Mouse (Mus musculus) ES-E14 (cell line): ENCODE measurements around the gene Satb2.

Experiments used
- HCFC1 ChIP-seq: IDR thresholded peaks from 2 replicates; pipeline ENCODE4 v1.6.1; 2012; ENCODE audit warnings: low read length, inconsistent platforms, borderline replicate concordance; ENCODE audit not compliant: insufficient read depth
- MAFK ChIP-seq: IDR thresholded peaks from 2 replicates; pipeline ENCODE4 v1.6.1; 2014; ENCODE audit warnings: mild to moderate bottlenecking, low read depth, low read length, inconsistent platforms; ENCODE audit not compliant: insufficient read depth
- ZC3H11A ChIP-seq: IDR thresholded peaks from 2 replicates; pipeline ENCODE4 v1.6.1; 2012; ENCODE audit warnings: low read depth, mild to moderate bottlenecking, inconsistent platforms, low read length, borderline replicate concordance
- ZNF384 ChIP-seq: IDR thresholded peaks from 2 replicates; pipeline ENCODE4 v1.6.1; 2012; ENCODE audit warnings: low read depth, low read length, inconsistent platforms

- TF ChIP-seq MAFK = no peak
- no peak for TF ChIP-seq ZC3H11A
- TF ChIP-seq HCFC1 = no peak
- no peak for TF ChIP-seq ZNF384
Observed at GRCm38 (mm10) chr1:56956811-56957210, 21.6 kb downstream of the Satb2 start.
